Mouse (Mus musculus) megakaryocyte-erythroid progenitor cell, adult 5 weeks (primary cell): ENCODE data around the gene Ano8. TPM values are rescaled to one million over a fixed set of nuclear protein-coding genes. Genes with fewer than 3 reads are reported as not detected.

Experiments
- polyA plus RNA-seq: library from polyadenylated mRNA; stranded (reverse); fragments of >175 nt; gene quantifications from 2 replicates; pipeline ENCODE4 v1.2.3, GENCODE M21; 2012

Gene Ano8
- 10.6 and 17.2 TPM in 2 replicates for polyA plus RNA-seq

DNA sequence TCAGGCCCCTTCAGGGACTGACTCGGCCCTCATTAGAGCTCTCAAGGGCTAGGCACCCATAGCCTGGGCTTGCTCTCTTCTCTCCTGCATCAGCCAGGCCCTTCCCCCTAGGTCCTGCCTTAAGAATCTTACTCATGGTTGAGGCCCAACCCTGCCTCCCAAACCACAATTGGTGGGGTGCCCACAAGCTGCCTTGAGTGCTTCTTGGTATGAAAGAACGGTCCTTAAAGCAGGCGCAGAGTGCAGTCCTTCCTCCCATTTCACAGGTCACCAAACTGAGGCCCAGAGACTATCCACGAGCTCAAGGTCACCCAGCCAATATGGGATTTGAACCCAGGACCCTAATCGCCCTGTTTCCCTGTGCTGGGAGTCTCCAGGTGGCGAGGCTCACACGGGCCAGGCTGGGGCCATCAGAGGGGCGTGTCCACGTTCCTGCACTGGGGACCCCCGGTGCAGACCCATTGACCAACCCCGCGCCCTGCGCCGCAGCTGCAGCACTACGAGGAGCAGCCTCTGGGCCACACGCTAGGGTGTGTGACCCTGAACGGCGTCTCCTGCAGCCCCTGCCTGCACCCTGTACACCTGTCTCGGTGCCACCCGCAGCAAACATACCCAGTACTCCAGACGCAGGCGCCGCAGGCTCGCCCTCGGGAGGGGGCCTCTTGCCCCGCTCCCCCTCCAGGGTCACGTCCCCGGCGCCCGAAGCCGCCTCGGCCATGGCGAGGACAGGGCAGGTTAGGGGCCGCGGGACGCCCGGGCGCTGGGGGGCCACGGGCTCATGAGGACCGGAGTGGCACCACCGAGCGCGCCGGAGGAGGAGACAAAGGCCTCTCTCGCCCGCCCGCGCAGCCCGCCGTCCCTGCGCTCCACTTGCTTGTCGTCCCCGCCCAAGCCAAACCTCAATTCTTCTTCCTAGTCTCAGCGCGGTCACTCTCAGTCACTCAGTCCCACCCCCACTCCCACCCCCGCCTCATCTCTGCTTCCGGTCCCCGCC lies at the start of gene Ano8:
Gene Ano8, minus strand, starts transcription at position 822 of the 994 bp plus-strand sequence.

DNA sequence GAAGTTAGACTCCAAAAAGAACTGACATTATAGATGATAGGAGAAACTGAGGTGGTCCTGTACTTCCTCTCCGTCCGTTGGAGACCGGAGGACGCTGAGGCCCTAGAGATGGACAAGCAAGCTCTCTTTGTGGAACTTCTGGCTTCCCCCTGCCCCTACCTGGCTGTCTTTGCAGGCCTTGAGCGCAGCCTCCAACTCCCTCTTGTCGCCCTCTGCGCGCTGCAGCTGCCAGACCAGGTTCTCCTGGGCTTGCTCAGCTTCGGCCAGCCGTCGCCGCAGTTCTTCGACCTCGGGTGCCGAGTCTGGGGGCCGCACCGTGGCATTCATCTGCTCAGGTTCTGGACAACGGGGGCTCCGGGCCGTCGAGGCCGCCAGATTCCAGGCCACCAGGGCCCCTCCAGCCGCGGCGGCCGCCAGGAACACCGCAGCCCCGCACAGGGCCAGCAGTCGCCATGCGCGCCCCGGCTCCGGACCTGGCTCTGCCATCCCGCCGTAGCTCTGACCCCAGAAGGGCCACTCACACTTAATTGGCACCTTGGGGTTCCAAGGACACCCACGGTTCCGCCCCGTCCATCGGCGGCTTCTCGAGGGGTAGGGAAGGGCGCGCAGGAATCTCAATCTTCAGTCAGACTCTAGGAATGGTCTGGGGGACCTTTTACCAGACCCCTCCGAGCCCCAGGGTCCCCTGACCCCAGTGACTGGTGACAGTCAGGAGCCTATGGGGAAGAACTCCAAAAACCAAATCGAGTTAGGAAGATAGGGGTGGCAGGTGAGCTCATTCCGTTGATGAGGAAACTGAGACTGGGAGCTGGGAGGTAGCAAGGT lies 39.7 kb upstream of the Ano8 start, which contains the start of gene Ccdc194:
Gene Ccdc194, minus strand, starts transcription at position 486 of the 825 bp plus-strand sequence.

DNA sequence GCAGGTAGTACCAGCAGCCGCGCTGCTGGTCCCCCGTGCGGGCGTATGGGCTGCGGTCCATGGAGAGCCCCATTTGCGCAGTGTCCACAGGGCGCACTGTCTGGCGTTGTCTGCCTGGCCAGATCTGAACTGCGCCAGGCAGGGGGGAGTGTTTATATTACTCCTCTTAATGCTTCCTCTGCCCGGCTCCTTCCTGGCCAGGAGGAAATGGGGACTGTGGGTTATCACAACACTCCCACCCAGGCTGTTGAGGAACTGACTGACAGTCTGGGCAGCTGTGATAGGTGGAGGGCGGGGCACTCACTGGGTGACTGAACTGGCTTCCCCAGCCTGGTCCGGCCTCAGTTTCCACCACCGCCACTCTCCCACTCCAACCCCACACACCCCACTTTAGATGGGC lies 25.9 kb upstream of the Ano8 start, which contains the start of gene Plvap:
Gene Plvap, minus strand, starts transcription at position 109 of the 400 bp plus-strand sequence.

DNA sequence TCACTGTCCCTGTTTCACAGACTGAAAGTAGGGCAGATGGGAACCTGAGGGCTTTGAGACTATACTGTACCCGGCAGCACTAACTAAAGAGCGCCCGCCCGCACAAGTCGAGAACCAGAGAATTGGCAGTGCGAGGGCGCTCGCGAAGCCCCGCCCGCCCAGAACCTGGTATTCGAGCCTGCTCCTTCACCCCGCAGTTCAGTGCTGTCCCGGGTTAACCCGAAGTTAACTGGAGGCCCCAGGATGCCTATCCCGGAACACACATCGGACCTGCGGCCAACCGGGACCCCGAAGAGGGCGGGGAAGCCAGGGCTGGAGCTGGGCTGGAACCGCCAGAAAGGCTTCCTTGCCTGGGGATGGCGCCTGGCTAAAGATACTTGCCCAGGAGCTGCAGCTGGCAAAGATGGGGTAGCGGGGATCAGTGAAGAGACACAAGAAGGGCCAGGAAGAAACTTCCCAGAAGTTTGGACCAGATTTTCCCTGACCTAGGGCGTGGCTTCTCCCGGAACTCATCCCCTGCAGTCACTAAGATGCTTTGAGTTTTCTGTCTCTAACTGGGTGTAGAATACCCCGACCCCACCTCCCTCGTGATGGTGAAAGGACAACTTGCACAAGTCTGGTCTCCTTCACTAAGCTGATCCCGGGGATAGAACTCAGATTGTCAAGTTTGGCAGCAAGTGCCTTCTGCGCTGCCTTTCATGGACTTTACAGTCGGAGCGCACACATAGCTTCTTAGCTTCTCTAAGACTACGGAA lies 2.1 kb upstream of the Ano8 start, which contains the start of gene Gtpbp3:
Gene Gtpbp3, plus strand, starts transcription at position 413 of the 755 bp plus-strand sequence.

DNA sequence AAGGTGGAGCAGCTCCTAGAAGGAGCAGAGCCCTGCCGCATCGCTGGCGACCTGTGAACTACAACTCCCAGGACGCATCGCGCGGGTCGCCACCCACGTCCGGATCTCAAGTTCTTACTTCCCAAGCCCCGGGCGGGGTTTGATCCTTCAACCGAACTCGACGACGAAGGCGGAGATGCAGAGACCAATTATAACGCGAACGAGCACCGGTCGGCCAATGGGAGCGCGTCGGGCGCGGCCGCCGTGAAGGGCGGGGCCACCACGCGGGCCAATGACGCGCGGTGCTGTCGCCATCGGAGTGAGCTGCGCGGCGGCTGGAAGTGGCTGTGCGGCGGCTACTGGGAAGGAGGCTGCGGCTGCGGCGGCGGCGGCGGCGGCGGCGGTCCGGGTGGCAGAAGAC lies 16.8 kb downstream of the Ano8 start, which contains the start of gene Dda1:
Gene Dda1, plus strand, starts transcription at position 284 of the 400 bp plus-strand sequence.

DNA sequence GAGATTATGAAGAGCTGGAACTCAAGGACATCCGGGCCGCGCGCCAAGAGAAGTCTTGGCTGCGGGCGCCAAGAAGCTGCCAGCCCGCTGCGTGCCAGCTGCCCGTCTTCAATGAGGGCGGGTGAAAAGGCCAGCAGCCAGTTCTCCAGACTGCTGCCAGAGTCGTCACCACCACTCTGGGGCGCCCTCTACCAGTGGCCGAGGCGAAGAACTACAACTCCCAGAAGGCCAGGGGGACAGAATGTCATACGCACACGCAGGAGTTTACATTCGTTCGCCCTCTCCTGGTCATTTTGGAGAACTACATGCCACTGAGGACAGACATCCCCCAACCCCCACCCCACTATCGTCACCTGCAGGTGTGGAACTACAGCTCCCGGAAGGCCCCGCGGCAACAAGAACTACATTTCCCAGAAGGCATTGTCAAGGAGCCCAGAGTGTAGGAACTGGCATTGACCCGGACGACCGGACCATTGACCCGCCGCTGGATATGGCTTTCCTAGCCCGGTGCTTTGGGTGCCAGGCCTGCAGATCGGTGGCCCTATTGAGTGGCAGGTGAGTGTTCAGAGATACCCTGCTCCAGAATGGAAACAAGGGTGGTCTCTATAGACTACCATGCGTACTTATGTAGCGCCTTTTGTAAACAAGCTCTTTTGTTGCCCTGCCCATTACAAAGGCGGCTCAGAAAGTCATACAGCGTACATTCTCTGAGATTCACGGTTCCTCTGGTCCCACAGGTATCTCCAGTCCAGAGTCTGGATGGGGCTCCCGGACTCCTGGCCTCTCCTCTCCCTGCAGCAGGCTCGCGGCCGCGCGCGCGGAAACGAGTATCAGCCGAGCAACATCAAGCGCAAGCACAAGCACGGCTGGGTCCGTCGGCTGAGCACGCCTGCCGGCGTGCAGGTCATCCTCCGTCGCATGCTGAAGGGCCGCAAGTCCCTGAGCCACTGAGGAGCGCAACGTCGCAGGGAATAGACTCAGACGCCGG lies 21.0 kb downstream of the Ano8 start, which contains the start of gene Mrpl34:
Gene Mrpl34, plus strand, starts transcription at position 447 of the 988 bp plus-strand sequence.

DNA sequence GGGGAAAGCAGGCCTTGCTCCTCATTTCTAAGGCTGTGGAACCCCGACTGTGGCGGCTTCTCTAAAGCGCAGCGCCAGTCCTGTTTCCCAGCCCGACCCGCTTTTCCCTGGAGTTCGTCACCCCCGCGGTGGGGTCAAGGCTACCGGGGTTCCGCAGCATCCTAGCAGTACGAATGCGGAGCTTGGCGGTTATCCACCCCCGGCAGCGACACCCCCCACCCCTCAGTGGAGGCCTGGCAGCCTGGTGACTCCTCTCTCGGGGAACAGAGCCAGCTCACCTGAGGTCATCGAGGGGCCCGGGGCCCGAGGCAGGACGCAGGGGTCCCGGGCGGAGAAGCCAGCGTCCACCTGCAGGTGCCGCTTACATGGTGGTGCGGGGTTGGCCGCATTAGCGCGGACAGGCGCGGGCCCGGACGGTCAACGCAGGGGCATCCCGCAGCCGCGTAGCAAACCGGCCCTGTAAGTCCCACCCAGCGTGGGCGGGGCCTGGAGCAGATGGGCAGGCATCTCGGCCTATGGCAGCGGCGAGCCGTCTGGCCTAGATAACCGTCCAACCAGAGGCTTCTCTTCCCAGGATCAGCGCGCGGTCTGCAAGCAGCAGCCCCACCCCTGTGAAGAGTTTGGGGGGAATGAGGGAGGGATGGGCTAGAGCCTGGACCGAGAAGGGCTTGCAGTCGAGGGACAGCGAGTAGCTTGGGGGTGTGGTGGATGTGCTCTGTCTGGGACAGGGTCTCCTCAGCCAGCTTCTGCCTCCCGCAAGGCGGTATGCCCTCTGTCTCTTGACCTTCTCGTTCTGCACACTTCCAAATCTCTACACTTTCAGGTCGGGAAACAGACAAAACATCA lies 22.4 kb downstream of the Ano8 start, which contains the start of gene Abhd8:
Gene Abhd8, minus strand, starts transcription at position 468 of the 846 bp plus-strand sequence.

Other genes with a start within 250 kb of the Ano8 start
- gene Myo9b, start 213.2 kb downstream of the Ano8 start, polyA plus RNA-seq: 57.8 and 74.5 TPM in 2 replicates
- 27.3 and 32.7 TPM in 2 replicates for gene Haus8, start 213.0 kb downstream of the Ano8 start, polyA plus RNA-seq
- 291 and 315 TPM in 2 replicates for gene Use1, start 119.1 kb downstream of the Ano8 start, polyA plus RNA-seq
- gene Ocel1, start 114.7 kb downstream of the Ano8 start, polyA plus RNA-seq: 24.1 and 32.7 TPM in 2 replicates
- gene Nr2f6, start 104.0 kb downstream of the Ano8 start, polyA plus RNA-seq: 25.0 and 27.3 TPM in 2 replicates
- not detected in 2 replicates for gene Ushbp1, start 90.2 kb downstream of the Ano8 start, polyA plus RNA-seq
- gene Babam1, start 89.1 kb downstream of the Ano8 start, polyA plus RNA-seq: 134 and 147 TPM in 2 replicates
- 25.9 and 26.0 TPM in 2 replicates for gene Ankle1, start 80.0 kb downstream of the Ano8 start, polyA plus RNA-seq
- 39.6 and 48.5 TPM in 2 replicates for gene Abhd8, start 22.3 kb downstream of the Ano8 start, polyA plus RNA-seq
- 195 and 205 TPM in 2 replicates for gene Mrpl34, start 21.0 kb downstream of the Ano8 start, polyA plus RNA-seq
- 224 and 225 TPM in 2 replicates for gene Dda1, start 16.8 kb downstream of the Ano8 start, polyA plus RNA-seq
- 34.8 and 36.4 TPM in 2 replicates for gene Gtpbp3, start 2.1 kb upstream of the Ano8 start, polyA plus RNA-seq
- gene Plvap, start 25.8 kb upstream of the Ano8 start, polyA plus RNA-seq: 12.9 and 16.5 TPM in 2 replicates
- not detected in 2 replicates for gene Ccdc194, start 39.7 kb upstream of the Ano8 start, polyA plus RNA-seq
- gene Bst2, start 51.5 kb upstream of the Ano8 start, polyA plus RNA-seq: 250 and 257 TPM in 2 replicates
- 174 and 201 TPM in 2 replicates for gene Mvb12a, start 57.0 kb upstream of the Ano8 start, polyA plus RNA-seq
- 0.32 and 0.37 TPM in 2 replicates for gene Tmem221, start 72.9 kb upstream of the Ano8 start, polyA plus RNA-seq
- not detected in 2 replicates for gene Nxnl1, start 80.6 kb upstream of the Ano8 start, polyA plus RNA-seq
- gene Slc27a1, start 82.9 kb upstream of the Ano8 start, polyA plus RNA-seq: 12.6 and 18.3 TPM in 2 replicates
- 408 and 426 TPM in 2 replicates for gene Pgls, start 106.2 kb upstream of the Ano8 start, polyA plus RNA-seq
- 14.0 and 18.2 TPM in 2 replicates for gene Fam129c, start 111.7 kb upstream of the Ano8 start, polyA plus RNA-seq
- gene Colgalt1, start 125.0 kb upstream of the Ano8 start, polyA plus RNA-seq: 59.2 and 64.3 TPM in 2 replicates
- gene Unc13a, start 185.8 kb upstream of the Ano8 start, polyA plus RNA-seq: 0.64 and 1.7 TPM in 2 replicates
- 93.6 and 114 TPM in 2 replicates for gene Jak3, start 190.3 kb upstream of the Ano8 start, polyA plus RNA-seq
- gene Insl3, start 203.3 kb upstream of the Ano8 start, polyA plus RNA-seq: 49.6 and 68.7 TPM in 2 replicates
- gene B3gnt3, start 215.8 kb upstream of the Ano8 start, polyA plus RNA-seq: 0.76 and 1.4 TPM in 2 replicates
- gene Fcho1, start 239.8 kb upstream of the Ano8 start, polyA plus RNA-seq: 421 and 422 TPM in 2 replicates